Mouse (Mus musculus) liver, embryonic 14.5 days (tissue): ENCODE data around the gene Serinc4. TPM values are rescaled to one million over a fixed set of nuclear protein-coding genes. Genes with fewer than 3 reads are reported as not detected.

ENCODE experiments used
- ATAC-seq: fragments of 200-750 bp; cut with Nextera tagmentation; 2 replicates; pipeline ENCODE4 v1.8.0; 2017; ENCODE audit warnings: moderate number of reproducible peaks, mild to moderate bottlenecking, moderate library complexity; ENCODE audit not compliant: insufficient read depth
- DNase-seq, 3 experiments: peaks; one replicate each; pipeline ENCODE4 v3.0.0-alpha.2; 2012 to 2013; ENCODE audit warnings: low read depth in 3 of 3, low spot score in 3 of 3
- H3K27ac ChIP-seq: fragments of 300-500 bp; sonication (generic); 2 replicates; pipeline ENCODE4 v1.5.1; 2014; ENCODE audit warnings: moderate library complexity, mild to moderate bottlenecking, control low read depth, inconsistent platforms
- H3K27me3 ChIP-seq: fragments of 300-500 bp; sonication (generic); 2 replicates; pipeline ENCODE4 v1.6.1; 2014; ENCODE audit warnings: mild to moderate bottlenecking, low read length, moderate library complexity; ENCODE audit not compliant: control insufficient read depth, insufficient read depth
- H3K36me3 ChIP-seq: fragments of 300-500 bp; sonication (generic); replicated peaks from 2 replicates; pipeline ENCODE4 v1.6.1; 2014; ENCODE audit warnings: low read depth; ENCODE audit not compliant: control insufficient read depth, insufficient read depth
- H3K4me1 ChIP-seq, 2 experiments: fragments of 200-500 bp in 1 of 2; fragments of 300-500 bp in 1 of 2; sonication (generic) in 1 of 2; replicated peaks; 2 replicates each; pipeline ENCODE4 v1.6.1; 2012 to 2014; ENCODE audit warnings: antibody characterized with exemption in 1 of 2, inconsistent platforms in 1 of 2, low read length in 1 of 2; ENCODE audit not compliant: control insufficient read depth in 2 of 2, insufficient read depth in 2 of 2
- H3K4me2 ChIP-seq: fragments of 300-500 bp; sonication (generic); 2 replicates; pipeline ENCODE4 v1.6.1; 2014; ENCODE audit warnings: low read depth, mild to moderate bottlenecking, control low read depth, moderate library complexity
- H3K4me3 ChIP-seq, 2 experiments: fragments of 200-500 bp in 1 of 2; fragments of 300-500 bp in 1 of 2; sonication (generic) in 1 of 2; 2 replicates each; pipeline ENCODE4 v1.5.1; 2012 to 2014; ENCODE audit warnings: low read depth in 2 of 2, low read length in 2 of 2, mild to moderate bottlenecking in 2 of 2, control low read depth in 1 of 2, inconsistent platforms in 1 of 2, moderate library complexity in 1 of 2; ENCODE audit not compliant: insufficient read depth in 1 of 2
- H3K9ac ChIP-seq: fragments of 300-500 bp; sonication (generic); replicated peaks from 2 replicates; pipeline ENCODE4 v1.6.1; 2014; ENCODE audit warnings: mild to moderate bottlenecking, control low read depth, moderate library complexity
- H3K9me3 ChIP-seq: fragments of 300-500 bp; sonication (generic); 2 replicates; pipeline ENCODE4 v1.6.1; 2016; ENCODE audit warnings: low read length, mixed read lengths; ENCODE audit not compliant: control insufficient read depth
- CTCF ChIP-seq: IDR thresholded peaks from 2 replicates; pipeline ENCODE4 v1.5.1; 2016; ENCODE audit warnings: antibody characterized with exemption, low read depth, control low read depth
- EP300 ChIP-seq: IDR thresholded peaks from 2 replicates; pipeline ENCODE4 v1.6.1; 2016; ENCODE audit warnings: antibody characterized with exemption, low read depth
- WGBS: fragments of 180-500 bp; shearing (Covaris S2); extraction: QIAGEN DNeasy Blood & Tissue Kit; methylation state at CpG from one replicate; pipeline ENCODE4 v1.1.7; 2014; ENCODE audit not compliant: insufficient replicate concordance; 5-methylcytosine and 5-hydroxymethylcytosine counted together
- polyA plus RNA-seq, 2 experiments: library from polyadenylated mRNA; depleted of rRNA in 1 of 2; stranded (reverse) in 1 of 2; unstranded in 1 of 2; fragments of >200 nt; fragmentation: Nextera tagmentation in 1 of 2; extraction: Ambion mirVana in 1 of 2; gene quantifications; 2 replicates each; pipeline versions ENCODE4 v1.2.1 to v1.2.3; 2012 to 2014

The Serinc4 gene
- polyA plus RNA-seq, 2 experiments, result 0.08 to 0.22 TPM

DNA sequence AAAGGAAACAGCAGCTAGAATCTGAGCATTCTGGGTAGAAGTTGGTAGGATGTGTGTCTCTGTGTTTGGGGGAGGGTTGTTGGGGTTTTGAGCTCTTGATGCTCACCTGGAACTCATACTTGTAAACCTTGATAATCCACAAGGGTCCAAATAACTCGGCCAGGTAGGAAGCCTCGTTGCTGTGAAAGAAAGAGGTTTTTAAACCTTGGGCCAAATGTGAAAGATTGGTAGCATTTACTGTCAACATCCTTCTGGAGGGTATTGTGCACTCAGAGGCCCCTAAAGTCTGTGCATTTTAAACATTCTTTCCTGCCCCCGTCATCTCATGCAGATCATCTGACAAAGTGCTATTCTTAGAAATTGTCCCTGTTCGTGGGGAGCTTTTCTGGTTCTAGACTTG is 3.6 kb downstream of the Serinc4 start, which contains the start of gene Hypk:
TSS of gene Hypk (plus strand) at position 301 of the 400 bp plus-strand sequence.
- no peaks in the 10 kb centered on the region for H3K27me3 ChIP-seq
- no peaks in the 10 kb centered on the region for H3K9me3 ChIP-seq
- 64% methylated on average over 4 of the region's 4 CpGs for WGBS
- H3K4me3 ChIP-seq, result no peak within 1 kb of the TSS
- H3K4me1 ChIP-seq, result peaks cover 15 to 23% of the 10 kb centered on the region in 2 experiments
- no peak within 1 kb of the TSS for H3K4me2 ChIP-seq
- peaks cover 15% of the 10 kb centered on the region for H3K36me3 ChIP-seq
- no peak within 1 kb of the TSS for H3K27ac ChIP-seq
- ATAC-seq (no peak), DNase-seq (no peak)
- no peak within 1 kb of the TSS for H3K9ac ChIP-seq
- TF ChIP-seq CTCF, result no peak
- TF ChIP-seq EP300, result no peak

- no peaks in the 10 kb centered on the region for H3K27me3 ChIP-seq
- no peak overlapping the region for H3K27ac ChIP-seq
- 68% methylated on average over 4 of the region's 4 CpGs for WGBS
- no peak overlapping the region for H3K4me2 ChIP-seq
- H3K4me1 ChIP-seq, result peaks cover 16 to 22% of the 10 kb centered on the region in 2 experiments
- no peak overlapping the region for H3K4me3 ChIP-seq
- DNase-seq (no peak), ATAC-seq (no peak)
- TF ChIP-seq EP300 (no peak), CTCF (no peak)
- no peaks in the 10 kb centered on the region for H3K9me3 ChIP-seq
- peaks cover 15% of the 10 kb centered on the region for H3K36me3 ChIP-seq
- no peak overlapping the region for H3K9ac ChIP-seq
These were observed 4.2 kb downstream of the Serinc4 start for GRCm38 (mm10) chr2:121452361-121452760.

- Histone ChIP-seq H3K36me3 (peaks cover 15% of the 10 kb centered on the region), H3K27ac (peak overlapping the region; percentile 81), H3K4me1 (peaks cover 9 to 16% of the 10 kb centered on the region in 2 experiments), H3K9ac (peak overlapping the region; percentile 100), H3K27me3 (no peaks in the 10 kb centered on the region), H3K9me3 (no peaks in the 10 kb centered on the region), H3K4me2 (peak overlapping the region; percentile 98), H3K4me3 (peak overlapping the region; percentile 87 to 96)
- WGBS, result 2% methylated on average over 7 of the region's 7 CpGs
- no peak for DNase-seq
- no peak for ATAC-seq
- no peak for TF ChIP-seq EP300
- TF ChIP-seq CTCF, result no peak
These were observed 6.5 kb downstream of the Serinc4 start for GRCm38 (mm10) chr2:121450093-121450492.

DNA sequence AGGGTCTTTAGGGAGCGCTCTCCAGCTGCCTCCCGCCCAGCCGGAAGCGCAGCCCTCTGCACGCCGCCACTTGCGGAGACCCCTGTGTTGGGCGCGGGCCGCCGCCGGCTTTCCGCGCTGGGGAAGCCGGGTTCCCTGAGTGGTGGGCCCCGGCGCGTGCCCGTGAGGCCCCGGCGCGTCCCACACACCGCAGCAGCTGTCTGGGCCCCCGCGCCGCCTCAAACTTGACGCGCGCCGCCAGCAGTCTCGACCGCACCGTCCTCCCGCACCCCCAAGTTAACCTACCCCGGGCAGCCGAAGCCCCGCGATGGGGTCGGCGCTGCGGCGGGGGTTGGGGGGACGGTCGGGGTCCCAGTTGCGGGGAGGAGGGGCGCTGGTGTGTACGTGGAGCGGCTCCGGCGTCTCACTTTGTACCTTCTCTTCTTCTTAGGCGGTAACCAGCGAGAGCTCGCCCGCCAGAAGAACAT is 7.0 kb downstream of the Serinc4 start:
- Histone ChIP-seq H3K36me3 (peaks cover 15% of the 10 kb centered on the region), H3K27me3 (no peaks in the 10 kb centered on the region), H3K4me1 (peaks cover 9 to 16% of the 10 kb centered on the region in 2 experiments), H3K4me3 (peak overlapping the region; percentile 87 to 96), H3K27ac (peak overlapping the region; percentile 81), H3K9me3 (no peaks in the 10 kb centered on the region), H3K4me2 (peak overlapping the region; percentile 98), H3K9ac (peak overlapping the region; percentile 100)
- DNase-seq (no peak), ATAC-seq (peak; percentile 27)
- WGBS, result under 1% methylated on average over 53 of the region's 54 CpGs
- no peak for TF ChIP-seq EP300
- TF ChIP-seq CTCF, result no peak

DNA sequence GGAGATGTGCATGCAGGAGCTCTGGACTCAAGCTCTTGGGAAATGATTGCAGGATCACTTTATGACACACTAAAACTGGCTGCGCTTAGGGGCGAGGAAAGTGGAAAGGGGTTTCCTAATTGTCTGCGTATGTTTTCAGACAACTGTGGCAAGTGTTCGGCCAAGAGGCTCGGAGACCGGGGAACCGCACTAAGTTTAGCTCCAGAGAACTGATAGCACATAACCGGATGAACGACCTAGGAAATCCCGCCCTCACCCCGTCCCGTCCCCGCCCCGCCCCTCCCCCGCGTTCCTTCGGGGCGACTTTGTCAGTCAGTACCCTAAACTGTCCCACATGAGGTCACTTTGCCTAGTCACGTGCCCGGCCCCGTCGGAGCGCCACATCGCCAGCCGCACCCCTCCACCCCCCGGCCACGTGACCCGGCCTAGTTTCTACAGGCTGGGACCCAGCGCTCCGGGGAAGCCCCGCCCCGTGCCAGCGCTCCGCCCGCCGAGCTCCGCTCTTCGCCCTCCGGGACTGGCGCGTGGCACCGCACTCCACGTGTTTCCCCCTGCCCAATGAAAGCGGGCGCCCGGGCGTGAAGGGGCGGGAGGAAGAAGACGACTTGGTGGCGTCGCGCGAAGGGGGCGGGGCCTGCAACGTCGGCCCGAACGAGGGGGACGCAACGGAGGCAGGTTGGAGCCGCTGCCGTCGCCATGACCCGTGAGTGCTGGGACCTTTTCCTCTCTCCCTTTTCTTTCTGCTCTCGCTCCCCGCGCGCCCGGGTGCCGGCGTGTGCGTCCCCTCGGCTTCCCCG is 7.6 kb downstream of the Serinc4 start, which contains the start of gene Serf2:
TSS of gene Serf2 (plus strand) at position 457 of the 797 bp plus-strand sequence.
- H3K4me2 ChIP-seq, result peak within 1 kb of the TSS; percentile 98
- under 1% methylated on average over 68 of the region's 74 CpGs for WGBS
- H3K36me3 ChIP-seq, result peaks cover 15% of the 10 kb centered on the region

More for the DNA sequence above, 7.6 kb downstream of the Serinc4 start, which contains the start of gene Serf2:
- Histone ChIP-seq H3K4me1 (peaks cover 9 to 16% of the 10 kb centered on the region in 2 experiments), H3K27me3 (no peaks in the 10 kb centered on the region), H3K27ac (peak within 1 kb of the TSS; percentile 84), H3K9ac (peak within 1 kb of the TSS; percentile 100), H3K9me3 (no peaks in the 10 kb centered on the region), H3K4me3 (peak within 1 kb of the TSS; percentile 87 to 96)
- ATAC-seq (peak; percentile 98), DNase-seq (peak; percentile 97 to 98 (median 98))
- TF ChIP-seq EP300 (no peak), CTCF (no peak)
